Comparison of ENCODE assay signal across 10 mouse cellular contexts in the genomic region with DNA sequence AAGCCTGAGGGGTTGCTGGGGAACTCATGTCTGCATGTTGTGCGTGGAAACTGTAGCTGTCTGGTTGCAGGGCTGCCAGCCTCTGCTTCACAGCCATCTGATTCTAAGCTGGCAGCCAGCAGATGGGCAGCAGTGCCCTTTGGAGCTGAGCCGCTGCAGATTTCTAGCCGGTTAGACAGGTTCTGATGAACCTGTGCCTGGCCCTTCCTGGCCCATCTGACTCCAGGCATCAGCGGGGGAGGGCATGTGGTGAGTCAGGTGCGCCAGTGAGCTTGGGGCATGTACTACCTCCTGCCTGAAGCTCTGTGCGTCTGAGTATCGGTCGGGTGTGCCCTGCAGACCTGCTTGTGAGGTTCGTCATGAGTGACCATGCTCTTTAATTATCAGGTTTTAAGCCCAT. TPM values are rescaled to one million over a fixed set of nuclear protein-coding genes. Genes with fewer than 3 reads are reported as not detected.
DNase-seq lines count a peak whose midpoint lies in the region; ATAC-seq and TF ChIP-seq lines count a peak whose summit lies in the region.
"Had no signal": no experiment of that assay in that cellular context is flagged by ENCODE, and none has a peak within 500 bp of the region (broad histone marks: within the 10 kb centered on the region; RNA-seq: fewer than 3 reads in every experiment).

No protein-coding gene starts in this region.

- no peak overlapping the region for H3K4me2 ChIP-seq in midbrain, embryonic 15.5 days

- 89% methylated on average over 9 of the region's 9 CpGs for WGBS in midbrain, embryonic 15.5 days

- no peaks in the 10 kb centered on the region for H3K27me3 ChIP-seq in testis, adult 2 months (ENCODE audit: control insufficient read depth, insufficient read depth, low read length)
- no peaks in the 10 kb centered on the region for H3K27me3 ChIP-seq in midbrain, embryonic 15.5 days (replicated peaks)

- 0 out of 2 replicates have a peak, but pooled peaks have one; percentile 1 for TF ChIP-seq CTCF in testis, adult 2 months (IDR thresholded peaks at IDR 0.05; ENCODE audit: control insufficient read depth, insufficient read depth, insufficient replicate concordance, low read depth, low read length)

- no peaks in the 10 kb centered on the region for H3K9me3 ChIP-seq in midbrain, embryonic 15.5 days

- H3K9ac ChIP-seq in midbrain, embryonic 15.5 days: no peak overlapping the region

- TF ChIP-seq POLR2A in testis, adult 2 months (IDR thresholded peaks at IDR 0.05; ENCODE audit: control insufficient read depth, low read depth, low read length): no peak

- peak; percentile 23 for DNase-seq in adrenal gland, postnatal 25 days
- DNase-seq in adrenal gland, adult 18-20 months (ENCODE audit: low spot score in 2 of 2): no peak
- no peak for DNase-seq in testis, postnatal 10 days (ENCODE audit: low spot score)
- peak; percentile 74 to 81 for DNase-seq in kidney, adult 8-10 months
- peak; percentile 73 to 86 for DNase-seq in lung, adult 18-20 months

- no peak overlapping the region for H3K27ac ChIP-seq in testis, adult 2 months (ENCODE audit: control insufficient read depth, insufficient read depth, low read depth, low read length)
- H3K27ac ChIP-seq in midbrain, embryonic 15.5 days: no peak overlapping the region
- H3K27ac ChIP-seq: macrophage had no signal

- no peaks in the 10 kb centered on the region; the same call in 1 of the 2 replicates for H3K4me1 ChIP-seq in testis, adult 2 months (ENCODE audit: control insufficient read depth, insufficient read depth, low read length)
- H3K4me1 ChIP-seq in midbrain, embryonic 15.5 days: peaks cover 6% of the 10 kb centered on the region

- ATAC-seq in midbrain, embryonic 15.5 days (replicated peaks): no peak
- ATAC-seq in activated CD4-positive, CD25-positive, alpha-beta regulatory T cell, adult 4 months: no peak

- no peak overlapping the region for H3K4me3 ChIP-seq in testis, adult 2 months (ENCODE audit: control insufficient read depth, low read depth, low read length)
- no peak overlapping the region for H3K4me3 ChIP-seq in midbrain, embryonic 15.5 days

- no peaks in the 10 kb centered on the region for H3K36me3 ChIP-seq in testis, adult 2 months (ENCODE audit: control insufficient read depth, insufficient read depth, low read length)
- H3K36me3 ChIP-seq in midbrain, embryonic 15.5 days (replicated peaks): 0 out of 2 replicates have a peak, but pooled peaks cover 5% of the 10 kb centered on the region

RNA-seq across cellular contexts. Expression of a gene that starts 24.8 kb away (rescaled TPM):
- 0.43 and 0.57 TPM in 2 replicates for total RNA-seq in adrenal gland, postnatal 25 days (2021)
- 1 to 10 TPM in 1 of 2 experiments, not detected in 1; 1.0 TPM for total RNA-seq in adrenal gland, adult 18-20 months (2021)
- 0.23 and 0.65 TPM in 2 replicates for polyA plus RNA-seq in testis, adult 2 months (2012; rRNA removed)
- 0.51 and 0.84 TPM in 2 replicates for polyA plus RNA-seq in midbrain, embryonic 15.5 days (2015; fragmentation: Nextera tagmentation; extraction: Ambion mirVana)
- polyA plus RNA-seq in activated CD4-positive, CD25-positive, alpha-beta regulatory T cell, adult 4 months (2017; shearing (Covaris generic)): under 1 TPM; 0.70 to 0.97 TPM
- total RNA-seq: common myeloid progenitor, adult 5-6 weeks had no signal
- polyA plus RNA-seq: macrophage had no signal

Comparison
In these comparisons a context has a peak if more than half of its experiments do, and no peak if none do; other contexts are left out.
1. DNase-seq: peak in adrenal gland, postnatal 25 days (single experiment), kidney, adult 8-10 months (2 of 2) and lung, adult 18-20 months (2 of 2); none in adrenal gland, adult 18-20 months (0 of 2) and testis, postnatal 10 days (single experiment).